Mouse (Mus musculus): Measurements from ENCODE around the gene Tmc5. TPM values are rescaled to one million over a fixed set of nuclear protein-coding genes. Genes with fewer than 3 reads are reported as not detected.

The Tmc5 gene
- 4.0 and 4.9 TPM in 2 replicates for polyA plus RNA-seq (2012; rRNA removed)

GRCm38 (mm10) chr7:118597201-118597600 is at the start of gene Tmc5:
TSS of gene Tmc5 (plus strand) at chr7:118597297.

GRCm38 (mm10) chr7:118584257-118584907 is 12.7 kb upstream of the Tmc5 start, which contains the start of gene Tmc7:
TSS of gene Tmc7 (minus strand) at chr7:118584736.

GRCm38 (mm10) chr7:118705101-118705961 is 108.2 kb downstream of the Tmc5 start, which contains the start of gene Gde1:
TSS of gene Gde1 (minus strand) at chr7:118705778.

GRCm38 (mm10) chr7:118712228-118713173 is 115.4 kb downstream of the Tmc5 start, which contains the start of gene Ccp110:
TSS of gene Ccp110 (plus strand) at chr7:118712552.

Other genes with a start within 250 kb of the Tmc5 start
- 1.2 and 1.3 TPM in 2 replicates for gene Syt17, start 149.1 kb upstream of the Tmc5 start, polyA plus RNA-seq (2012; rRNA removed)
- 18.0 and 19.1 TPM in 2 replicates for gene Itpripl2, start 105.3 kb upstream of the Tmc5 start, polyA plus RNA-seq (2012; rRNA removed)
- 31.3 and 33.5 TPM in 2 replicates for gene Coq7, start 63.9 kb upstream of the Tmc5 start, polyA plus RNA-seq (2012; rRNA removed)
- 2.4 and 3.0 TPM in 2 replicates for gene Tmc7, start 12.6 kb upstream of the Tmc5 start, polyA plus RNA-seq (2012; rRNA removed)
- gene Gde1, start 108.5 kb downstream of the Tmc5 start, polyA plus RNA-seq (2012; rRNA removed) = 333 and 1,310 TPM in 2 replicates
- 0.31 and 0.32 TPM in 2 replicates for gene Ccp110, start 115.3 kb downstream of the Tmc5 start, polyA plus RNA-seq (2012; rRNA removed)
- gene Vps35l, start 142.9 kb downstream of the Tmc5 start, polyA plus RNA-seq (2012; rRNA removed) = 10.6 and 11.6 TPM in 2 replicates

All from stomach, adult 2 months (tissue).